Comparison of ENCODE assay signal across 12 mouse cellular contexts in genomic region chr3:143949656-143950055, GRCm38 (mm10).
A peak's percentile ranks its signal among the peaks of the same experiment; 100 is the strongest.
DNase-seq lines count a peak whose midpoint lies in the region; ATAC-seq and TF ChIP-seq lines count a peak whose summit lies in the region.
"Had no signal": no experiment of that assay in that cellular context is flagged by ENCODE, and none has a peak within 500 bp of the region (broad histone marks: within the 10 kb centered on the region; RNA-seq: fewer than 3 reads in every experiment).

No protein-coding gene starts in this region.

- 49% methylated on average over 8 of the region's 8 CpGs for WGBS in intestine, embryonic 15.5 days
- WGBS in intestine, postnatal 0 days: 47% methylated on average over 8 of the region's 8 CpGs
- 37% methylated on average over 8 of the region's 8 CpGs for WGBS in hindbrain, embryonic 10.5 days
- WGBS in neural tube, embryonic 14.5 days: 10% methylated on average over 8 of the region's 8 CpGs
- 44% methylated on average over 8 of the region's 8 CpGs for WGBS in kidney, embryonic 15.5 days

- H3K4me2 ChIP-seq in intestine, embryonic 15.5 days (replicated peaks): no peak overlapping the region
- H3K4me2 ChIP-seq in intestine, postnatal 0 days (replicated peaks; ENCODE audit: low read depth): no peak overlapping the region
- H3K4me2 ChIP-seq in neural tube, embryonic 14.5 days (ENCODE audit: low read depth, low read length): no peak overlapping the region
- H3K4me2 ChIP-seq in kidney, embryonic 15.5 days: no peak overlapping the region
- H3K4me2 ChIP-seq: liver, embryonic 13.5 days had no signal

- H3K27me3 ChIP-seq in intestine, embryonic 15.5 days (replicated peaks): no peaks in the 10 kb centered on the region
- no peaks in the 10 kb centered on the region for H3K27me3 ChIP-seq in intestine, postnatal 0 days (replicated peaks; ENCODE audit: control insufficient read depth, insufficient read depth, low read length)
- 0 out of 2 replicates have a peak, but pooled peaks cover 2% of the 10 kb centered on the region for H3K27me3 ChIP-seq in hindbrain, embryonic 10.5 days (ENCODE audit: insufficient read depth, poor library complexity, severe bottlenecking)
- H3K27me3 ChIP-seq in neural tube, embryonic 14.5 days (ENCODE audit: control insufficient read depth, insufficient read depth, low read length): no peaks in the 10 kb centered on the region
- H3K27me3 ChIP-seq in kidney, embryonic 15.5 days: 0 out of 2 replicates have a peak, but pooled peaks cover 5% of the 10 kb centered on the region
- H3K27me3 ChIP-seq: liver, embryonic 13.5 days had no signal

- H3K9me3 ChIP-seq in intestine, embryonic 15.5 days: no peaks in the 10 kb centered on the region
- H3K9me3 ChIP-seq in intestine, postnatal 0 days (ENCODE audit: control insufficient read depth): no peaks in the 10 kb centered on the region
- no peaks in the 10 kb centered on the region for H3K9me3 ChIP-seq in hindbrain, embryonic 10.5 days
- no peaks in the 10 kb centered on the region for H3K9me3 ChIP-seq in neural tube, embryonic 14.5 days (ENCODE audit: control insufficient read depth, low read length)
- no peaks in the 10 kb centered on the region for H3K9me3 ChIP-seq in kidney, embryonic 15.5 days (replicated peaks)
- H3K9me3 ChIP-seq: heart, embryonic 10.5 days had no signal

- no peak overlapping the region for H3K9ac ChIP-seq in intestine, embryonic 15.5 days
- H3K9ac ChIP-seq in intestine, postnatal 0 days (ENCODE audit: low read depth, low read length): no peak overlapping the region
- H3K9ac ChIP-seq in neural tube, embryonic 14.5 days (replicated peaks; ENCODE audit: low read depth, low read length): no peak overlapping the region
- H3K9ac ChIP-seq in kidney, embryonic 15.5 days: no peak overlapping the region
- H3K9ac ChIP-seq: liver, embryonic 13.5 days had no signal

- 0 out of 2 replicates have a peak, but pooled peaks cover 8% of the 10 kb centered on the region for H3K4me1 ChIP-seq in intestine, embryonic 15.5 days (replicated peaks)
- no peaks in the 10 kb centered on the region for H3K4me1 ChIP-seq in intestine, postnatal 0 days (replicated peaks; ENCODE audit: control insufficient read depth, insufficient read depth, low read length)
- H3K4me1 ChIP-seq in hindbrain, embryonic 10.5 days (replicated peaks): peaks cover 20% of the 10 kb centered on the region
- H3K4me1 ChIP-seq in neural tube, embryonic 14.5 days (ENCODE audit: control insufficient read depth, insufficient read depth, low read length): 0 out of 2 replicates have a peak, but pooled peaks cover 4% of the 10 kb centered on the region
- H3K4me1 ChIP-seq in kidney, embryonic 15.5 days: peaks cover 9% of the 10 kb centered on the region; the same call in 1 of the 2 replicates
- H3K4me1 ChIP-seq: heart, embryonic 10.5 days; liver, embryonic 13.5 days had no signal

- TF ChIP-seq CTCF in intestine, postnatal 0 days (IDR thresholded peaks at IDR 0.05; ENCODE audit: low read depth): no peak

- peak; percentile 28; the same call in 1 of the 2 replicates for ATAC-seq in intestine, embryonic 15.5 days
- no peak for ATAC-seq in intestine, postnatal 0 days
- ATAC-seq in neural tube, embryonic 14.5 days (ENCODE audit: low read depth): peak; percentile 63
- no peak for ATAC-seq in kidney, embryonic 15.5 days (replicated peaks; ENCODE audit: low FRiP score)

- H3K4me3 ChIP-seq in intestine, embryonic 15.5 days (replicated peaks): no peak overlapping the region
- H3K4me3 ChIP-seq in intestine, postnatal 0 days (ENCODE audit: low read depth, low read length): no peak overlapping the region
- H3K4me3 ChIP-seq in hindbrain, embryonic 10.5 days: no peak overlapping the region; the same call in 1 of the 2 replicates
- no peak overlapping the region for H3K4me3 ChIP-seq in neural tube, embryonic 14.5 days (ENCODE audit: low read depth, low read length)
- no peak overlapping the region for H3K4me3 ChIP-seq in kidney, embryonic 15.5 days (replicated peaks)
- H3K4me3 ChIP-seq: heart, embryonic 10.5 days; liver, embryonic 13.5 days had no signal

- H3K36me3 ChIP-seq in intestine, embryonic 15.5 days: no peaks in the 10 kb centered on the region
- H3K36me3 ChIP-seq in intestine, postnatal 0 days (ENCODE audit: control insufficient read depth, insufficient read depth): no peaks in the 10 kb centered on the region
- no peaks in the 10 kb centered on the region for H3K36me3 ChIP-seq in hindbrain, embryonic 10.5 days
- H3K36me3 ChIP-seq in neural tube, embryonic 14.5 days (ENCODE audit: control insufficient read depth, insufficient read depth, low read length): no peaks in the 10 kb centered on the region
- no peaks in the 10 kb centered on the region for H3K36me3 ChIP-seq in kidney, embryonic 15.5 days
- H3K36me3 ChIP-seq: heart, embryonic 10.5 days; liver, embryonic 13.5 days had no signal

- DNase-seq in retina, postnatal 1 day: peak; percentile 64
- DNase-seq in retina, embryonic 14.5 days (ENCODE audit: low spot score): no peak
- peak; percentile 47 for DNase-seq in hindbrain, embryonic 10.5 days (ENCODE audit: low spot score)
- no peak for DNase-seq in kidney, adult 11 months
- DNase-seq: cerebellum, adult 11 months; liver, embryonic 13.5 days; thymus, adult 18-20 months had no signal

- no peak overlapping the region for H3K27ac ChIP-seq in intestine, embryonic 15.5 days
- no peak overlapping the region for H3K27ac ChIP-seq in intestine, postnatal 0 days (ENCODE audit: low read depth, low read length)
- H3K27ac ChIP-seq in hindbrain, embryonic 10.5 days: peak overlapping the region; percentile 25; the same call in 1 of the 2 replicates
- no peak overlapping the region for H3K27ac ChIP-seq in neural tube, embryonic 14.5 days (ENCODE audit: low read depth, low read length)
- no peak overlapping the region for H3K27ac ChIP-seq in kidney, embryonic 15.5 days
- H3K27ac ChIP-seq: heart, embryonic 10.5 days; liver, embryonic 13.5 days had no signal

Comparison
In these comparisons a context has a peak if more than half of its experiments do, and no peak if none do; other contexts are left out.
1. ATAC-seq: peak in intestine, embryonic 15.5 days (single experiment) and neural tube, embryonic 14.5 days (single experiment); none in intestine, postnatal 0 days (single experiment) and kidney, embryonic 15.5 days (single experiment).
2. DNase-seq: peak in retina, postnatal 1 day (single experiment) and hindbrain, embryonic 10.5 days (single experiment); none in retina, embryonic 14.5 days (single experiment) and kidney, adult 11 months (single experiment).